Mouse (Mus musculus): Measurements from ENCODE around the gene Plek2.

DNA sequence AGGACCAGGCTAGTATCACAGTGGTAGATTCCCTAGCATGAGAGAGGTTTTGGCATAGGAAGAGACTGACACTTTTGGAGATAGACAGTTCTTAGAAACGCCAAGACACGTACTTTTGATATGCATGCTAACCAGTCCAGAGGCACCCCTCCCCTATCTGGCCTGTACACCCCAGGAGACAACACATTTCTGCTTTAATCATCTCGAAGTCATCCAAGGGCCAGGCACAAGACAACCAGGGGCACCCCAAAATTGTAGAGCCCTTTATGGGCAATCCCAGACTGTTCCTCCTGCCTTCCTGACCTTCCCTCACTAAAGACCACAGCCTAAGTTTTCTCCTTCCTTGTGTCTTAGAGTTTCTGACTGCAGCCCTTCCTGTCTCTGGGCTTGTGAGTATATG lies 8.8 kb upstream of the Plek2 start:
- TF ChIP-seq CTCF (IDR thresholded peaks at IDR 0.05; ENCODE audit: low read depth) (no peak), EP300 (optimal IDR thresholded peaks at IDR 0.05) (no peak)
